Mouse (Mus musculus): ENCODE results near the gene Mup7. TPM values are rescaled to one million over a fixed set of nuclear protein-coding genes. Genes with fewer than 3 reads are reported as not detected.

The Mup7 gene
- polyA plus RNA-seq (2014; fragmentation: Illumina TruSeq; extraction: RNeasy Lipid Tissue Mini Kit (QIAGEN cat#74804); ENCODE audit: low read depth, low replicate concordance) = not detected

GRCm38 (mm10) chr4:60070375-60070774 is at the start of gene Mup7:
TSS of gene Mup7 (minus strand) at chr4:60070475.

Other genes starting within 250 kb of the Mup7 start
- not detected for gene Slc46a2, start 155.4 kb downstream of the Mup7 start, polyA plus RNA-seq (2014; fragmentation: Illumina TruSeq; extraction: RNeasy Lipid Tissue Mini Kit (QIAGEN cat#74804); ENCODE audit: low read depth, low replicate concordance)
- not detected for gene Mup4, start 109.8 kb downstream of the Mup7 start, polyA plus RNA-seq (2014; fragmentation: Illumina TruSeq; extraction: RNeasy Lipid Tissue Mini Kit (QIAGEN cat#74804); ENCODE audit: low read depth, low replicate concordance)
- gene Mup6, start 106.2 kb downstream of the Mup7 start, polyA plus RNA-seq (2014; fragmentation: Illumina TruSeq; extraction: RNeasy Lipid Tissue Mini Kit (QIAGEN cat#74804); ENCODE audit: low read depth, low replicate concordance) = not detected
- gene Mup2, start 83.8 kb upstream of the Mup7 start, polyA plus RNA-seq (2014; fragmentation: Illumina TruSeq; extraction: RNeasy Lipid Tissue Mini Kit (QIAGEN cat#74804); ENCODE audit: low read depth, low replicate concordance) = not detected
- gene Mup8, start 152.1 kb upstream of the Mup7 start, polyA plus RNA-seq (2014; fragmentation: Illumina TruSeq; extraction: RNeasy Lipid Tissue Mini Kit (QIAGEN cat#74804); ENCODE audit: low read depth, low replicate concordance) = not detected